Mouse (Mus musculus): ENCODE measurements around the gene Mettl8. TPM values are rescaled to one million over a fixed set of nuclear protein-coding genes. Genes with fewer than 3 reads are reported as not detected.

Mettl8 gene
- polyA plus RNA-seq, 1 experiment = 7.8 TPM

- TF ChIP-seq MYOG (IDR thresholded peaks at IDR 0.05; ENCODE audit: control insufficient read depth in 1 of 3, insufficient read depth in 1 of 3, insufficient read length in 2 of 3, low read depth in 2 of 3) (no peak), REST (IDR thresholded peaks at IDR 0.05; ENCODE audit: insufficient read depth, insufficient read length) (no peak), USF1 (IDR thresholded peaks at IDR 0.05; ENCODE audit: low read depth) (no peak), E2F4 (IDR thresholded peaks at IDR 0.05; ENCODE audit: insufficient read depth) (no peak), POLR2AphosphoS2 (IDR thresholded peaks at IDR 0.05; ENCODE audit: insufficient read length, low read depth) (no peak), TCF3 (IDR thresholded peaks at IDR 0.05; ENCODE audit: insufficient read length, low read depth) (no peak), POLR2A (IDR thresholded peaks at IDR 0.05; ENCODE audit: insufficient read length, low read depth) (no peak), TCF12 (IDR thresholded peaks at IDR 0.05; ENCODE audit: insufficient read depth, poor library complexity, severe bottlenecking) (no peak), CEBPB (IDR thresholded peaks at IDR 0.05; ENCODE audit: insufficient read depth, poor library complexity, severe bottlenecking) (no peak), SRF (IDR thresholded peaks at IDR 0.05; ENCODE audit: control insufficient read depth, insufficient read length, low read depth) (no peak), MYOD1 (IDR thresholded peaks at IDR 0.05; ENCODE audit: control insufficient read depth in 1 of 3, insufficient read length in 2 of 3, low read depth in 2 of 3) (no peak), MAX (IDR thresholded peaks at IDR 0.05; ENCODE audit: low read depth) (no peak)
- no peaks in the 10 kb centered on the region for H3K36me3 ChIP-seq (ENCODE audit: control insufficient read depth, insufficient read depth)
- H3K4me3 ChIP-seq = no peak overlapping the region
Measured at GRCm38 (mm10) chr2:70930631-70931288, 124.6 kb downstream of the Mettl8 start.

GRCm38 (mm10) chr2:70929714-70930113 is 125.7 kb downstream of the Mettl8 start:
- Histone ChIP-seq H3K36me3 (ENCODE audit: control insufficient read depth, insufficient read depth) (no peaks in the 10 kb centered on the region), H3K79me2 (ENCODE audit: control insufficient read depth, insufficient read depth) (no peaks in the 10 kb centered on the region), H3K27me3 (ENCODE audit: control insufficient read depth, insufficient read depth, insufficient read length) (peaks cover 9% of the 10 kb centered on the region), H3K4me2 (ENCODE audit: low read depth) (no peak overlapping the region), H3K4me3 (no peak overlapping the region), H3ac (ENCODE audit: control insufficient read depth, insufficient read length) (no peak overlapping the region)
- no peak for TF ChIP-seq TCF12 (IDR thresholded peaks at IDR 0.05; ENCODE audit: insufficient read depth, poor library complexity, severe bottlenecking)
- TF ChIP-seq USF1 (IDR thresholded peaks at IDR 0.05; ENCODE audit: low read depth) = no peak
- no peak for TF ChIP-seq TCF3 (IDR thresholded peaks at IDR 0.05; ENCODE audit: insufficient read length, low read depth)
- no peak for TF ChIP-seq CEBPB (IDR thresholded peaks at IDR 0.05; ENCODE audit: insufficient read depth, poor library complexity, severe bottlenecking)
- no peak for TF ChIP-seq REST (IDR thresholded peaks at IDR 0.05; ENCODE audit: insufficient read depth, insufficient read length)
- TF ChIP-seq E2F4 (IDR thresholded peaks at IDR 0.05; ENCODE audit: insufficient read depth) = no peak
- no peak for TF ChIP-seq SRF (IDR thresholded peaks at IDR 0.05; ENCODE audit: control insufficient read depth, insufficient read length, low read depth)
- TF ChIP-seq MYOG (IDR thresholded peaks at IDR 0.05; ENCODE audit: control insufficient read depth in 1 of 3, insufficient read depth in 1 of 3, insufficient read length in 2 of 3, low read depth in 2 of 3) = no peak
- TF ChIP-seq MYOD1 (IDR thresholded peaks at IDR 0.05; ENCODE audit: control insufficient read depth in 1 of 3, insufficient read length in 2 of 3, low read depth in 2 of 3) = no peak
- no peak for TF ChIP-seq POLR2AphosphoS2 (IDR thresholded peaks at IDR 0.05; ENCODE audit: insufficient read length, low read depth)

More at GRCm38 (mm10) chr2:70930631-70931288, 124.6 kb downstream of the Mettl8 start:
- Histone ChIP-seq H3K27me3 (ENCODE audit: control insufficient read depth, insufficient read depth, insufficient read length) (peaks cover 15% of the 10 kb centered on the region), H3ac (ENCODE audit: control insufficient read depth, insufficient read length) (no peak overlapping the region), H3K79me2 (ENCODE audit: control insufficient read depth, insufficient read depth) (no peaks in the 10 kb centered on the region), H3K4me2 (ENCODE audit: low read depth) (no peak overlapping the region)

GRCm38 (mm10) chr2:70924049-70924448 is 131.3 kb downstream of the Mettl8 start:
- TF ChIP-seq CEBPB (IDR thresholded peaks at IDR 0.05; ENCODE audit: insufficient read depth, poor library complexity, severe bottlenecking) (no peak), POLR2A (IDR thresholded peaks at IDR 0.05; ENCODE audit: insufficient read length, low read depth) (no peak), TCF3 (IDR thresholded peaks at IDR 0.05; ENCODE audit: insufficient read length, low read depth) (no peak), TCF12 (IDR thresholded peaks at IDR 0.05; ENCODE audit: insufficient read depth, poor library complexity, severe bottlenecking) (no peak), USF1 (IDR thresholded peaks at IDR 0.05; ENCODE audit: low read depth) (no peak), REST (IDR thresholded peaks at IDR 0.05; ENCODE audit: insufficient read depth, insufficient read length) (no peak), MYOG (IDR thresholded peaks at IDR 0.05; ENCODE audit: control insufficient read depth in 1 of 3, insufficient read depth in 1 of 3, insufficient read length in 2 of 3, low read depth in 2 of 3) (no peak), MAX (IDR thresholded peaks at IDR 0.05; ENCODE audit: low read depth) (no peak), SRF (IDR thresholded peaks at IDR 0.05; ENCODE audit: control insufficient read depth, insufficient read length, low read depth) (no peak), POLR2AphosphoS2 (IDR thresholded peaks at IDR 0.05; ENCODE audit: insufficient read length, low read depth) (no peak), E2F4 (IDR thresholded peaks at IDR 0.05; ENCODE audit: insufficient read depth) (no peak), MYOD1 (IDR thresholded peaks at IDR 0.05; ENCODE audit: control insufficient read depth in 1 of 3, insufficient read length in 2 of 3, low read depth in 2 of 3) (no peak)
- Histone ChIP-seq H3K27me3 (ENCODE audit: control insufficient read depth, insufficient read depth, insufficient read length) (peaks cover 11% of the 10 kb centered on the region), H3ac (ENCODE audit: control insufficient read depth, insufficient read length) (no peak overlapping the region)

GRCm38 (mm10) chr2:70922814-70923213 is 132.6 kb downstream of the Mettl8 start:
- TF ChIP-seq POLR2A (IDR thresholded peaks at IDR 0.05; ENCODE audit: insufficient read length, low read depth) = no peak
- no peak for TF ChIP-seq POLR2AphosphoS2 (IDR thresholded peaks at IDR 0.05; ENCODE audit: insufficient read length, low read depth)
- no peak for TF ChIP-seq E2F4 (IDR thresholded peaks at IDR 0.05; ENCODE audit: insufficient read depth)
- TF ChIP-seq MYOG (IDR thresholded peaks at IDR 0.05; ENCODE audit: control insufficient read depth in 1 of 3, insufficient read depth in 1 of 3, insufficient read length in 2 of 3, low read depth in 2 of 3) = no peak
- no peak for TF ChIP-seq TCF12 (IDR thresholded peaks at IDR 0.05; ENCODE audit: insufficient read depth, poor library complexity, severe bottlenecking)
- TF ChIP-seq TCF3 (IDR thresholded peaks at IDR 0.05; ENCODE audit: insufficient read length, low read depth) = no peak
- TF ChIP-seq CEBPB (IDR thresholded peaks at IDR 0.05; ENCODE audit: insufficient read depth, poor library complexity, severe bottlenecking) = no peak
- no peak for TF ChIP-seq SRF (IDR thresholded peaks at IDR 0.05; ENCODE audit: control insufficient read depth, insufficient read length, low read depth)
- no peak for TF ChIP-seq REST (IDR thresholded peaks at IDR 0.05; ENCODE audit: insufficient read depth, insufficient read length)
- no peak for TF ChIP-seq USF1 (IDR thresholded peaks at IDR 0.05; ENCODE audit: low read depth)
- TF ChIP-seq MYOD1 (IDR thresholded peaks at IDR 0.05; ENCODE audit: control insufficient read depth in 1 of 3, insufficient read length in 2 of 3, low read depth in 2 of 3) = no peak
- no peak for TF ChIP-seq MAX (IDR thresholded peaks at IDR 0.05; ENCODE audit: low read depth)
- no peaks in the 10 kb centered on the region for H3K36me3 ChIP-seq (ENCODE audit: control insufficient read depth, insufficient read depth)
- peaks cover 6% of the 10 kb centered on the region for H3K27me3 ChIP-seq (ENCODE audit: control insufficient read depth, insufficient read depth, insufficient read length)
- no peak overlapping the region for H3K4me2 ChIP-seq (ENCODE audit: low read depth)
- H3ac ChIP-seq (ENCODE audit: control insufficient read depth, insufficient read length) = no peak overlapping the region
- no peak overlapping the region for H3K4me3 ChIP-seq
- H3K79me2 ChIP-seq (ENCODE audit: control insufficient read depth, insufficient read depth) = no peaks in the 10 kb centered on the region

More at GRCm38 (mm10) chr2:70924049-70924448, 131.3 kb downstream of the Mettl8 start:
- Histone ChIP-seq H3K4me2 (ENCODE audit: low read depth) (no peak overlapping the region), H3K36me3 (ENCODE audit: control insufficient read depth, insufficient read depth) (no peaks in the 10 kb centered on the region), H3K4me3 (no peak overlapping the region), H3K79me2 (ENCODE audit: control insufficient read depth, insufficient read depth) (no peaks in the 10 kb centered on the region)

Data from myocyte (in vitro differentiated cells).